Mouse (Mus musculus) erythroblast, embryonic 14.5 days (primary cell): ENCODE results near the gene Mcee.

Source experiments
- GATA1 ChIP-seq: IDR thresholded peaks from 2 replicates; pipeline ENCODE4 v1.6.1; 2012; ENCODE audit warnings: low read length, inconsistent platforms, mixed read lengths
- TAL1 ChIP-seq: IDR thresholded peaks from 3 replicates; pipeline ENCODE4 v1.6.1; 2012; ENCODE audit warnings: low read length, inconsistent platforms, mixed read lengths

GRCm38 (mm10) chr7:64456676-64457075, 64.3 kb downstream of the Mcee start:
- TF ChIP-seq GATA1, result no peak
- no peak for TF ChIP-seq TAL1
